Mouse (Mus musculus) cerebellum, postnatal 4 days (tissue): ENCODE results near the gene Tarbp1.
"Not testable (repeated sequence)": the region's sequence is repeated elsewhere in the genome, so short reads cannot be mapped to it uniquely, and the experiment has no call there.

Source experiments
- DNase-seq, 2 experiments: peaks; one replicate each; pipeline ENCODE4 v3.0.0; 2022; ENCODE audit warnings: low spot score in 2 of 2, mixed read lengths in 1 of 2

Tarbp1 gene

GRCm38 (mm10) chr8:126494160-126495110, 19.6 kb upstream of the Tarbp1 start:
- DNase-seq, result no peak

GRCm38 (mm10) chr8:126482938-126483337, 8.1 kb upstream of the Tarbp1 start:
- peak; percentile 65 to 78 for DNase-seq

- no peak for DNase-seq
Observed at GRCm38 (mm10) chr8:126482348-126482720, 7.5 kb upstream of the Tarbp1 start.

GRCm38 (mm10) chr8:126481494-126482347, 6.9 kb upstream of the Tarbp1 start:
- DNase-seq, result peak in 1 of 2 experiments; percentile 57

- no peak for DNase-seq
Observed at GRCm38 (mm10) chr8:126480366-126480765, 5.5 kb upstream of the Tarbp1 start.

- no peak for DNase-seq
Observed at GRCm38 (mm10) chr8:126478714-126479113, 3.8 kb upstream of the Tarbp1 start.

- not testable (repeated sequence) for DNase-seq
Observed at GRCm38 (mm10) chr8:126476151-126476855, 1.4 kb upstream of the Tarbp1 start.

GRCm38 (mm10) chr8:126475738-126476137, 873 bp upstream of the Tarbp1 start:
- DNase-seq, result not testable (repeated sequence)

- no peak for DNase-seq
Observed at GRCm38 (mm10) chr8:126473802-126474298, 1.0 kb downstream of the Tarbp1 start.

GRCm38 (mm10) chr8:126464071-126464470, 10.8 kb downstream of the Tarbp1 start:
- no peak for DNase-seq

GRCm38 (mm10) chr8:126461735-126462134, 13.1 kb downstream of the Tarbp1 start:
- no peak for DNase-seq

GRCm38 (mm10) chr8:126460274-126460673, 14.6 kb downstream of the Tarbp1 start:
- DNase-seq, result peak in 1 of 2 experiments; percentile 40

GRCm38 (mm10) chr8:126455383-126455782, 19.5 kb downstream of the Tarbp1 start:
- DNase-seq, result no peak

GRCm38 (mm10) chr8:126451158-126451557, 23.7 kb downstream of the Tarbp1 start:
- DNase-seq, result no peak

- DNase-seq, result no peak
Observed at GRCm38 (mm10) chr8:126438937-126439336, 35.9 kb downstream of the Tarbp1 start.

GRCm38 (mm10) chr8:126433827-126434226, 41.0 kb downstream of the Tarbp1 start:
- peak in 1 of 2 experiments; percentile 18 for DNase-seq

- peak in 1 of 2 experiments; percentile 7 for DNase-seq
Observed at GRCm38 (mm10) chr8:126429635-126430034, 45.2 kb downstream of the Tarbp1 start.

GRCm38 (mm10) chr8:126424946-126425345, 49.9 kb downstream of the Tarbp1 start:
- no peak for DNase-seq

- no peak for DNase-seq
Observed at GRCm38 (mm10) chr8:126424163-126424562, 50.7 kb downstream of the Tarbp1 start.

- DNase-seq, result no peak
Observed at GRCm38 (mm10) chr8:126422920-126423300, 52.0 kb downstream of the Tarbp1 start.

- peak; percentile 94 to 98 for DNase-seq
Observed at GRCm38 (mm10) chr8:126422174-126422919, 52.5 kb downstream of the Tarbp1 start, which contains the start of gene Coa6. Gene Coa6 (plus strand): TSS chr8:126422515.
